Mouse (Mus musculus) kidney, postnatal 0 days (tissue): ENCODE results near the gene Cyth1. TPM values are rescaled to one million over a fixed set of nuclear protein-coding genes. Genes with fewer than 3 reads are reported as not detected.

Experiments
- ATAC-seq: fragments of 200-750 bp; cut with Nextera tagmentation; replicated peaks from 2 replicates; pipeline ENCODE4 v1.8.0; 2017; ENCODE audit warnings: low read depth, moderate number of reproducible peaks, moderate TSS enrichment, moderate library complexity; ENCODE audit not compliant: low FRiP score
- DNase-seq: peaks from one replicate; pipeline ENCODE4 v3.0.0-alpha.2; 2016; ENCODE audit warnings: low spot score
- H3K27ac ChIP-seq: fragments of 300-500 bp; sonication (generic); 2 replicates; pipeline ENCODE4 v1.5.1; 2014; ENCODE audit warnings: mild to moderate bottlenecking
- H3K27me3 ChIP-seq: fragments of 300-500 bp; sonication (generic); 2 replicates; pipeline ENCODE4 v1.6.1; 2014; ENCODE audit warnings: low read length, mixed read lengths; ENCODE audit not compliant: insufficient read depth
- H3K36me3 ChIP-seq: fragments of 300-500 bp; sonication (generic); 2 replicates; pipeline ENCODE4 v1.6.1; 2014; ENCODE audit warnings: low read length, mixed read lengths; ENCODE audit not compliant: insufficient read depth
- H3K4me1 ChIP-seq: fragments of 300-500 bp; sonication (generic); replicated peaks from 2 replicates; pipeline ENCODE4 v1.6.1; 2014; ENCODE audit warnings: antibody characterized with exemption, low read length, mixed read lengths; ENCODE audit not compliant: insufficient read depth
- H3K4me2 ChIP-seq: fragments of 300-500 bp; sonication (generic); 2 replicates; pipeline ENCODE4 v1.6.1; 2014; ENCODE audit warnings: mild to moderate bottlenecking, low read length, moderate library complexity, mixed read lengths
- H3K4me3 ChIP-seq: fragments of 300-500 bp; sonication (generic); replicated peaks from 2 replicates; pipeline ENCODE4 v1.5.1; 2014; ENCODE audit warnings: low read depth, low read length
- H3K9ac ChIP-seq: fragments of 300-500 bp; sonication (generic); 2 replicates; pipeline ENCODE4 v1.6.1; 2014; ENCODE audit warnings: low read depth, low read length
- H3K9me3 ChIP-seq: fragments of 300-500 bp; sonication (generic); replicated peaks from 2 replicates; pipeline ENCODE4 v1.6.1; 2016; ENCODE audit warnings: low read length, inconsistent platforms, mixed read lengths
- CTCF ChIP-seq: IDR thresholded peaks from 2 replicates; pipeline ENCODE4 v1.5.1; 2016; ENCODE audit warnings: antibody characterized with exemption, low read depth, mild to moderate bottlenecking, moderate library complexity
- WGBS: fragments of 180-500 bp; shearing (Covaris S2); extraction: QIAGEN DNeasy Blood & Tissue Kit; methylation state at CpG from one replicate; pipeline ENCODE4 v1.1.7; 2014; 5-methylcytosine and 5-hydroxymethylcytosine counted together
- polyA plus RNA-seq: library from polyadenylated mRNA; unstranded; fragments of >200 nt; fragmentation: Nextera tagmentation; extraction: Ambion mirVana; gene quantifications from 2 replicates; pipeline ENCODE4 v1.2.1, GENCODE M21; 2015

Gene Cyth1
- polyA plus RNA-seq, 1 experiment from 2014 or later: 17.3 TPM

DNA sequence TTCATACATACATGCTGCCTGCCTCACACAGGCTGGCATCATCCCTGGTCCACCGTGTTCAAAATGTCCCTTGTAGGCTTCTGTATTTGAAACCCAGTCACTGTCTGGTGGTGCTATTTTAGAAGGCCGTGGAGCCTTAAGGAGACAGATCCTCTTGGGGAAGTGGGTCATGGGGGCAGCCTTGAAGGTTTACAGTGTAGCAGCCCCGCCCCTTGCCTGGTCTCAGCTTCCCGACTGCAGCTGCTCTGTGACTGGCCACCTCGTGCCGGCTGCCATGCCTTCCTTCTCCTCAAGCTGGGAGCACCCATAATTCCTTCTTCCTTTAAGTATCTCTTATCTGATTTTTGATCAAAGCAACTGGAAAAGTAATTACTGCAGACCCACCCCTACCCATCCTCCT lies 113.1 kb downstream of the Cyth1 start:
- H3K4me2 ChIP-seq: no peak overlapping the region
- WGBS: 41% methylated on average over 6 of the region's 6 CpGs
- H3K9ac ChIP-seq: no peak overlapping the region
- no peak for TF ChIP-seq CTCF
- no peak overlapping the region for H3K4me3 ChIP-seq
- no peaks in the 10 kb centered on the region for H3K36me3 ChIP-seq
- H3K27me3 ChIP-seq: no peaks in the 10 kb centered on the region
- H3K4me1 ChIP-seq: 0 out of 2 replicates have a peak, but pooled peaks cover 4% of the 10 kb centered on the region
- DNase-seq (peak; percentile 23), ATAC-seq (no peak)
- H3K9me3 ChIP-seq: no peaks in the 10 kb centered on the region
- no peak overlapping the region for H3K27ac ChIP-seq

DNA sequence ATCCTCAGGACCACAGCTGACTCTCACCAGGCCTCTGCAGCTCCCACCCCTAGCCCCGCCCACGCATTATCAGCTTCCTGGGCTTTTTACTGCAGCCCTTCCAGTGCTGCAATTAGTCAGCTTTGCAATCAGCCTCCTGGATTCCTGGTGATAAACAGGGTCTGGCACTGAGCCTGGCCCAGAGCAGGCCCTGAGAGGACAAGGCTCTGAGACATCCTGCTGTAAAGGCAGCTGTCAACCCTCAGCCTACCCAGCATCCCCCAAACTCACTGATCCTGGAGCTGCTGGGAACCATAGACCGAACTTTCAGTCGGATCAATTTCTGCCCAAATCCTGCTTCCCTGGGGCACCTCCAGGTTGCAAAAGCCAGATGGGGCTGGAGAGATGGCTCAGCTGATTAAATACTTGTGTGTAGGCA lies 114.6 kb downstream of the Cyth1 start:
- H3K27ac ChIP-seq: no peak overlapping the region
- WGBS: 30% methylated on average over 4 of the region's 4 CpGs

DNA sequence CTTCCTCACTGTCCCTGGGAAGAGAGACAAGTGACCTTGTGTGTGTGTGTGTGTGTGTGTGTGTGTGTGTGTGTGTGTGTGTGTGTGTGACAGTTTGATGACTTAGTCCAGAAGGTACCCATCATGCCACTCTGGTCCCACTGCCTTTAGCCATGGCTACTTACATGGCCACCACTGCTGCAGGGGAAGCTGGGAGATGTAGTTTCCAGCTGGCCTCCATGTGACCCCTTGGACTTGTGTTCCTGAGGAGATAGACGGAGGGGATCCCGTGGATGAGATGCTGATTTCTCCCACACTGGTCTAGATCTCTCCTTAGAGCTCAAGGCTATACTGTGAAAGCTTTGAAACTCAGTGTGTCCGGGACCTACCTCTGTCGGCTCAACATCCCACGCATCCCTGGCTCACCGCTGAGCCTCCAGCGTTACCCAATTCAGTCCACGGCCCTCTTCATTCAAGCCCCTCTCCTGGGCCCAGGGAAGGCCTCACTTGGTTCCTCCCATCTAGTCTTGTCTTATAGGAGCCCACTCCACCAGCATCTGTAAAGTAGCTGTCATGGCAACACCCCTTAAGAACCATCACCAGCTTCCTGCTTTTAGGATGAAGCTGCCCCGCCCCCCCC lies 115.2 kb downstream of the Cyth1 start:
- Histone ChIP-seq H3K4me1 (0 out of 2 replicates have a peak, but pooled peaks cover 4% of the 10 kb centered on the region), H3K27ac (no peak overlapping the region), H3K4me3 (no peak overlapping the region), H3K4me2 (no peak overlapping the region), H3K27me3 (no peaks in the 10 kb centered on the region), H3K9ac (no peak overlapping the region), H3K9me3 (no peaks in the 10 kb centered on the region), H3K36me3 (no peaks in the 10 kb centered on the region)
- no peak for TF ChIP-seq CTCF
- DNase-seq (no peak), ATAC-seq (0 out of 2 replicates have a peak, but pooled peaks have one; percentile 2)
- WGBS: 44% methylated on average over 9 of the region's 9 CpGs

More for the DNA sequence above, 114.6 kb downstream of the Cyth1 start:
- Histone ChIP-seq H3K4me3 (no peak overlapping the region), H3K9me3 (no peaks in the 10 kb centered on the region), H3K4me1 (0 out of 2 replicates have a peak, but pooled peaks cover 4% of the 10 kb centered on the region), H3K4me2 (no peak overlapping the region), H3K27me3 (no peaks in the 10 kb centered on the region), H3K9ac (no peak overlapping the region), H3K36me3 (no peaks in the 10 kb centered on the region)
- peak; percentile 82 for DNase-seq
- ATAC-seq: peak; percentile 43; the same call in 1 of the 2 replicates
- no peak for TF ChIP-seq CTCF

DNA sequence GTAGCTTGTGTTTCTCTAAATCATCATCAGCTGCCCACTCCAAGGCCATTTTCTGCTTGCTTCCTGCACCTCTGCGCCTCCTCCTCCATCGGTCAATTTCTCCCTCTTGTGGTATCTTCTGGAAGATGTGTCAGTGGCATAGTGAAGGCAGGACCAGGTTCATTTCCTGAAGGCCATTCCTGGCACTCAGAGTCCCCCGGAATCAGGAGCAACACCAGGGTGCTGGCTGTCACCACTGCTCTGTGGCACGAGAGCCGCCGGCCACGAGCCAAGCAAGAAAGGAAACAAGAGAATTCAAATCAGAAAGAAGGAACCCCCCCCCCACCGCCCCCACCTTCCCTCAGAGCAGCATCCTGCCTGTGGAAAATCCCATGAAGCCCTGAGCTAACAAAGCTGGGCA lies 116.3 kb downstream of the Cyth1 start:
- ATAC-seq (no peak), DNase-seq (peak; percentile 37)
- Histone ChIP-seq H3K4me1 (0 out of 2 replicates have a peak, but pooled peaks cover 4% of the 10 kb centered on the region), H3K36me3 (no peaks in the 10 kb centered on the region), H3K9me3 (no peaks in the 10 kb centered on the region), H3K4me2 (no peak overlapping the region), H3K27me3 (no peaks in the 10 kb centered on the region), H3K9ac (no peak overlapping the region), H3K27ac (no peak overlapping the region), H3K4me3 (no peak overlapping the region)
- WGBS: 70% methylated on average over 8 of the region's 8 CpGs
- TF ChIP-seq CTCF: peak; percentile 42; the same call in 1 of the 2 replicates

DNA sequence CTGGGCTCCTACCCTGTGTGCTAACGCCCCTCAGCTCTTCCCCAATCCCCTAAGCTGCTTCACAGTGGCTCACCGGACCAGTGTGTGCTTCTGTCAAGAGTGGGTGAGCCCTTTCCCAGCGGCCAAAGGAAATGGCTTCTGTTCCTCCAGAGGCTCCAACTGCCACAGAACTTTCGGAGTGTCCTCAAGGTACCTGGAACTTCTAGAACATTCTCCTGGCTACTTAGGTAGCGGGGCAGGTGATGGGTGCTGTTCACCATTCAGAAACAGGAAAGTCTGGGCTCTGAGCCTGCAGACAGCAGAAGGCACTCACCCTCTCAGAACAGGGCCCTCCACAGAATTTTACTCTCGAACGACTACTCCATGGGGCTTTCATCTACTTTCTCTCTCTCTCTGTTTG lies 117.9 kb downstream of the Cyth1 start, which contains the start of gene Dnah17:
Gene Dnah17, minus strand, starts transcription at position 101 of the 400 bp plus-strand sequence.
- no peak for TF ChIP-seq CTCF
- H3K9ac ChIP-seq: no peak within 1 kb of the TSS
- no peaks in the 10 kb centered on the region for H3K9me3 ChIP-seq
- no peak within 1 kb of the TSS for H3K4me2 ChIP-seq
- no peak for DNase-seq
- no peaks in the 10 kb centered on the region for H3K36me3 ChIP-seq
- ATAC-seq: no peak
- H3K4me1 ChIP-seq: no peaks in the 10 kb centered on the region
- H3K27me3 ChIP-seq: no peaks in the 10 kb centered on the region
- 84% methylated on average over 7 of the region's 7 CpGs for WGBS
- no peak within 1 kb of the TSS for H3K4me3 ChIP-seq
- no peak within 1 kb of the TSS for H3K27ac ChIP-seq

DNA sequence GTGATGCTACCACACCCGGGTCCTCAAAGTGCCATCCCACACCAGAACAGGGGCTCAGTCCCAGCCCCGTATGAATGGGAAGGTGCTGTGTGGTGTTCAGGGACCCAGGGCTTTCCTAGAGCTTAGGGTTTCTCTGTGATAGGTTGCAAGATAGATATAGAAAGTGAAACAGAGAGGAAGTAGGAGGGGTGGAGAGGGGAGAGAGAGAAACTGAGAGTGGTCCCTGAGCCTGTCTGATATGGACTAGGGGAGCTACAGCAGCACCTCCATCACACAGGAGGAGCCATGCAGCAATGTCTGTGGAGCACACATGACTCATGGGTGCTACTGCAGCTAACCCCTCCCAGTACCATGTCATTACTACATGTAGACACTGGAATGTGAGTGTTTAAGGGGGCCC lies 118.6 kb downstream of the Cyth1 start:
- H3K4me1 ChIP-seq: no peaks in the 10 kb centered on the region

More for the DNA sequence above, 118.6 kb downstream of the Cyth1 start:
- Histone ChIP-seq H3K9ac (no peak overlapping the region), H3K9me3 (no peaks in the 10 kb centered on the region), H3K4me3 (no peak overlapping the region), H3K36me3 (no peaks in the 10 kb centered on the region), H3K27me3 (no peaks in the 10 kb centered on the region), H3K4me2 (no peak overlapping the region), H3K27ac (no peak overlapping the region)
- no peak for TF ChIP-seq CTCF
- DNase-seq: no peak
- ATAC-seq: no peak
- WGBS: 90% methylated on average over 2 of the region's 2 CpGs
